ENCODE assay signal across 16 mouse cellular contexts in genomic region chr1:67464203-67464602, GRCm38 (mm10).
"Had no signal": no experiment of that assay in that cellular context is flagged by ENCODE, and none has a peak within 500 bp of the region (broad histone marks: within the 10 kb centered on the region; RNA-seq: fewer than 3 reads in every experiment).

No protein-coding gene starts in this region.

- H3K4me2 ChIP-seq: liver, embryonic 12.5 days; lung, embryonic 14.5 days; midbrain, embryonic 12.5 days; midbrain, embryonic 15.5 days; neural tube, embryonic 13.5 days; stomach, embryonic 15.5 days had no signal

- H3K9ac ChIP-seq: liver, embryonic 12.5 days; liver, embryonic 14.5 days; lung, embryonic 14.5 days; midbrain, embryonic 12.5 days; midbrain, embryonic 15.5 days; neural tube, embryonic 13.5 days; stomach, embryonic 15.5 days had no signal

- ATAC-seq: liver, embryonic 12.5 days; midbrain, embryonic 15.5 days had no signal

- H3K27me3 ChIP-seq: liver, embryonic 12.5 days; midbrain, embryonic 12.5 days; midbrain, embryonic 15.5 days; neural tube, embryonic 13.5 days; stomach, embryonic 15.5 days had no signal

- H3K27ac ChIP-seq: liver, embryonic 12.5 days; liver, embryonic 14.5 days; midbrain, embryonic 12.5 days; midbrain, embryonic 15.5 days; neural tube, embryonic 13.5 days; stomach, embryonic 15.5 days; stomach, postnatal 0 days had no signal

- DNase-seq: lung, adult 18-20 months; lung, embryonic 14.5 days; lung, postnatal 10 days; lung, postnatal 4 days; right cerebral cortex, postnatal 14 days; thymus, adult 2 months; thymus, postnatal 25 days; thymus, postnatal 4 days had no signal

- H3K36me3 ChIP-seq: liver, embryonic 12.5 days; midbrain, embryonic 12.5 days; midbrain, embryonic 15.5 days; neural tube, embryonic 13.5 days; stomach, embryonic 15.5 days had no signal

- H3K4me1 ChIP-seq: liver, embryonic 12.5 days; midbrain, embryonic 12.5 days; stomach, embryonic 15.5 days had no signal

- H3K9me3 ChIP-seq: liver, embryonic 12.5 days; midbrain, embryonic 12.5 days; midbrain, embryonic 15.5 days; neural tube, embryonic 13.5 days; stomach, embryonic 15.5 days had no signal

- H3K4me3 ChIP-seq: liver, embryonic 12.5 days; midbrain, embryonic 12.5 days; midbrain, embryonic 15.5 days; myocyte; neural tube, embryonic 13.5 days; stomach, embryonic 15.5 days had no signal
